Mouse (Mus musculus): ENCODE data around the gene Efcab9.

The Efcab9 gene

DNA sequence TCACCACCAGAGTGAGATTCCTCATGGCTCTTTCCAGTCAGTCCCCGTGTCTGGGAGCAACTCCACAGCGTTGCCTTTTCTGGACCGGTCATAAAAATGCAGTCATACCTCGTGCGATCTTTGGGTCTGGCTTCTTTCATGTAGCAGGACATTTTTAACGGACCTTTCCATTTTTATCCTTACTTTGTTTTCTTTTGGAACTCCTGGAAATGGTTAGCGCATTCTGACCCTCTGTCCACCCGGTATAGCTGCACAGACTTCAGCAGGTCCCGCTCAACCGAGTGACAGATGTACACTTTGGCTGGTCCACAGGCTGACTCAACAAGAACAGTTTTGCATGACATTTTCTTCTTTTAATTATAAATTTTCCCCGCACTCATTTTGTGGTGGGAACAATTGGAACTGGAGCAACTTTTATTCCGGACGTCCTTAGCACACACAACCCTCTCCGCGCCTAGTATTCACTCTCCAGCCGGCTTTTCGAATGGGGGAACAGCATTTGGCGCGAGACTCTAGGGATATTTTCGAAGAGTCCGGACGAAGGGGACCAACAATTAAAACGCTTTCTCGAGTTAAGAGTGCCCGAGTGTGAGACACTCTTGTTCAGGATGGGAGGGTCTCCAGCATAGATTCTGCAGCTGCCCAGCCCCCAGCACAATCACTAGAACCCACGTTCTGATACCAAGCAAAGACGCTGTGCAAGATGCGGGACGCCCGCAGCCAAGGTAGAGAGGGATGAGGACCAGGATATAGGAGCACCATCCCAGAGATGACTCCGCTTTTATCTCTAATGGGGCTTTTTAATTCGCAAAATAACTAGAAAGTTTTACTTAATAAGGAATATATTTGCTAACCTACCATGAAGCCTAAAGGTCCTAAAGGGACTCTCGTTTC is at the start of gene Efcab9:
Efcab9 (minus strand) TSS at position 211 of the 894 bp plus-strand sequence.
- in situ Hi-C loops (cut with MboI; ENCODE audit: low sequenced_read_pairs) = no loop called here

DNA sequence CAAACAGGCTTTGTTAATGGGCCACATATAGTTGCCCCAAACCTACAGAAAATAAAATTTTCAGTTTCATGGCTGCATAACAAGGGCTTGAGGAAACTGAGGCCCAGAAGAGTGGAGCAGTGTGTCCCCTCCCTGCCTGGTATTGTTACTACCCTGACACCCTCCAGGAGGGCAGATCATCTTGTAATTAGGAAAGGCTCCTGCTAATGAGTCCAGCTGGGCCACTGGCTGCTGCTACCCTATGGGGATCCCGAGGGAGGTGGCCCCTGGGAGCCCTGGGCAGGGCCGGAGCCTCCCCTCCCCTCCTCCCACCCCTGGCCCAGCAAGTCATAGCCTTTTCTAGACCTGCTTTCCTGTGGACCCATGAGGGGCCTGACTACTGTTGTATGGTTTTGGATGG is 49.1 kb upstream of the Efcab9 start:
- in situ Hi-C loops (cut with MboI; ENCODE audit: low sequenced_read_pairs) = no loop called here

DNA sequence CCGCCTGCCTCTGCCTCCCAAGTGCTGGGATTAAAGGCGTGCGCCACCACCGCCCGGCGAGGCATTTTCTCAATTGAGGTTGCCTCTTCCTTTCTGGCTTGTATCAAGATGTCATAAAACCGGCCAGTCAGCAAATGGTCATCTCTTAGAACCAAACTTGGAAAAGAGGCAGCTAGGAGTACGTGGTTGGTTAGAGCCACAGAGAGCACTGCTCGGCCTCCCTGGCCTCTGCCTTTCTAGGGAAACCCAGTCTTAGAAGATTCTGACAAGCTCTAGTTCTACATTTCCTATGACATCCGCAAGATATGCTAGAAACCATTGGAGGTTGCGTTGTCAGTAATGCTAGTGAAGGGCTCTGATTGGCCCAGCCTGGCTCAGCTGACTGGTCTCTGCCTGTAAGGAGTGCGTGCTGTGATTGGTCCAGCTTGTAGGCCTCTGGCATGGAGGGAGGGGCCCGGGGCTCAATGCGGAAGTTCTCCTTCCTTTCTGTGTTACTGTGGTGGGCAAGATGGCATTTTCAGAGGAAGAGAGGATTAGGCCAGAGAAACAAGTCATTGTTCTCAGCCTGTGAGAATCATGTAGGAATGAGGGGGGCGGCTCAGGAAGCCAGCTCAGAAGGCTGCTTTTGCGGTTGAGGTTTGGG is 48.5 kb upstream of the Efcab9 start:
- in situ Hi-C loops (cut with MboI; ENCODE audit: low sequenced_read_pairs) = no loop called here

DNA sequence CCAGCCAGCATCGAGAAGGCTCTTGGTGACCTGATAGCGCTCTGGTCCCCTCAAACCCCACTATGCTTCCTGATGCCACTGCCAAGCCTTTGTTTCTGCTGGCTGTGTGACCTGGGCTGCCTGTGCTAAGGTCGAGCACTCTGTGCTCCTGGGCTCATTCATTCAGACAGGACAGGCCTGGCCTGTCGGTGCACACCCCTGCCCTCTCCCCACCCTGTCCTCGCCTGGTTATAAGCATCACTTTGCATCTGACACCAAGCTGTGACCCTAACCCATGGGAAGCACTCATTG is 44.8 kb upstream of the Efcab9 start:
- in situ Hi-C loops (cut with MboI; ENCODE audit: low sequenced_read_pairs) = no loop called here

DNA sequence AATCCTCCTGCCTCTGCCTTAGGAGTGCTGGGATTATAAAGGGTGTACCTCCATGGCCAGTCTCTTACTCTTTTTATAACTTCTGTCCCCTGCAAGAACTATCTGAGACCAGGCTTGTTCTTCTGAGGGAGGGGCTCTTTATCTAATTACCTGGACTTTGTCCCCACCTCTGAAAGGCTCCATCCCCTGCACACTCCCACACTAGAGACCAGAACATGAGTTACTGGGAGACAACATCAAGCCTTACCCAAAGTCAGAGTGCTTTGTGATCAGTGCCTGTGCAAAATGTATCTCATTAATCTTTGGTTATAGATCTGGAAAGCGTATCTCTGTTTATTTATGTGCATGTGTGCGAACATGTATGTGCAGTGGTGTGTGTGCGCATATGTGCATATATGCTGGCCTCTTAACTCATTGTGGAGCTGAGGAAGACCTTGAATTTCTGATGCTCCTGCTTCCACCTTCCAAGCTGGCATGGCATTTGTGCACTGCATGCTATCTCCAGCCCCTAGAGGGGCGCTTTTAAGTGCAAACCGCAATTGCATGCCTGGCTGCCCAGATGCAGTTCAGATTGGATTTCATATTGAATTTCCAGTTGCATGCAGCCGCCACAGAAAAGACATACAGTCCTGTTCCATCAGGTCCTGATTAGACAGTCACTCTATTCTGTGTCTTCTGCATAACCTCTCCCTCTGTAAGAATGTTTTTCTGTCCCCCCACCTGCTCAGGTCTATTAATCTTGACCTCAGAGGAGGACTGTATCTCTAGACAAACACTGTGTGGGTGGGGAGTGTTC is 44.3 kb upstream of the Efcab9 start:
- in situ Hi-C loops (cut with MboI; ENCODE audit: low sequenced_read_pairs) = no loop called here

DNA sequence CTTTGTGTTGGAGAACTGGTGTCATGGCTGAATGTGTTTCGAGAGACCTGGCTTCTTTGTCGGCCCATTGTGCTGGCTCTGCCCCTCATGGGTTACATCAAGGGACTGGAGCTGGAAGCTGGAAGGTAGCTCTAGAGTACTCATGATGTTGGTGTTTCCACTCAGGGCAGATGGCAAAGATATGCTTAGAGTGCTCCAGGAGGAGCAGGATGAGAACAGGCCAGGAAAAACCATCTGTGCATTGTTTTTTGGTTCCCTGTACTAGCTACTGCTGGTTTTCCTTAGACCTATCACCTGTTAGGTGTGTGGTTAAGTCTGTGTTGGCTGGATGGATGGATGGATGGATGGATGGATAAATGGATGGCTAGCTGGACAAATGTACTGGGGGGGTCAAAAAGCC is 41.8 kb upstream of the Efcab9 start:
- in situ Hi-C loops (cut with MboI; ENCODE audit: low sequenced_read_pairs) = no loop called here

DNA sequence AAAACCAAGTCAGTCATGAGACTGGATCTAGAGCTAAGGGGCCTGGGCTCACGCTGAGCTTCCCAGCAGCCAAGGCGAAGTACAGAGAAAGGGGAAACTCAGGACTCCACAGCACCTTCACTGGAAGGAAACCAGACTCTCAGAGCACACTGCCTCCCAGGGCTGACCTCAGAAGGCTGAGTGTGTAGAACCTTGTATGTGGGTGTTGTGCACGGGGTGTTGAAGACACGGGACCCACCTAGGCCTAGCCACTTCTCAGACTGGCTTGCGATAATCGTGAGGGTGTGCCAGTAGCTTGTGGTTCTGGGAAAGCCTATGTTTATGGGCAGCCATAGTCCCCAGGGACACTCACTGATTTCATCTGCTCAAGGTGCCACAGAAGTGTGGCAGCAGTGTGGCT is 39.2 kb upstream of the Efcab9 start:
- in situ Hi-C loops (cut with MboI; ENCODE audit: low sequenced_read_pairs) = no loop called here

DNA sequence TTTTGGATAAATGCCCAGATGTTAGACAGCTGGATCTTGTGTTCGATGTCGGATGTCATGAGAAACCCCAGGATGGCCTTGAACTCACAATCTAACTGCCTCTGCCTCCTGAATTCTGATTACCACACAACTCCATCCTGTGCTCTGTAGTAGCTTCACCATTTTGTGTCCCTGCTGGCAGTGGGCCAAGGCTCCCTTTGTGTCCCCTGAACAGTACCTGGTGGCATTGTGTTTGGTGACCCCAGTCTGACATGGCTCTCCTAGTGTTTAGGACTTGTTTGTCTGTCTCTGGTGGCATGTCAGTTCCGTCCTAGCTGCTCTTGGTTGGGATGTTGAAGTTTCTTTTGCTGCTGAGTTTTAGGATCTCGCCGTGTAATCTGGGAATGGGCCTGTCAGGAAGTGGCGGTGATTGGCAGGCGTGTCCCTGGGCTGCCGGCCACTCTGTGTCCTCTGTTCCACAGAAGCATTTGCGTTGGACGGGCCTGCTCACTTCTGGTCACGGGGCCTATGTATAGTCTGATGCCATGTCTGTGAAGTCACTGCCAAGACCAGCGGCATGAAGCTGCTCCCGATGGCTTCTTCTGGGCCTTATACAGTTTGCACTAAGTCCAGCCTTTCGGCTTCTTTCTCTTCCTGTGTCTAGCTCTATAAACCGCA is 36.9 kb upstream of the Efcab9 start:
- in situ Hi-C loops (cut with MboI; ENCODE audit: low sequenced_read_pairs) = no loop called here

DNA sequence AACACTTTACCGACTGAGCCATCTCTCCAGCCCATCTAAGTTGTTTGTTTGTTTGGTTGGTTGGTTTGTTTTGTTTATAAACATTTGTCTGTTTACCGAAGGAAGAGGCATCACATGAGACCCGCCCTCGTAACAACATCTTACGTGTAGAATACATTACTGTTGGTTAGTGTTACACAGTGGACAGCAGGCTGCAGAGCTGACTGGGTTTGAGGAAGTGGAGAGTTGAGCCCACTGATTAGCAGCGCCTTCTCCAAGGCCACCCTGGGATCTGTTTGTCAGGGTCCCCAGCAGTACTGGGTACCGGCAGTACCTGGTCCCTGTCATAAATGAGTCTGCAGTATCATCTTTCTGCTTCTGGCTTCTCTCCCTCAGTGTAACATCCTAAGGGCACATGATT is 36.2 kb upstream of the Efcab9 start:
- in situ Hi-C loops (cut with MboI; ENCODE audit: low sequenced_read_pairs) = no loop called here

DNA sequence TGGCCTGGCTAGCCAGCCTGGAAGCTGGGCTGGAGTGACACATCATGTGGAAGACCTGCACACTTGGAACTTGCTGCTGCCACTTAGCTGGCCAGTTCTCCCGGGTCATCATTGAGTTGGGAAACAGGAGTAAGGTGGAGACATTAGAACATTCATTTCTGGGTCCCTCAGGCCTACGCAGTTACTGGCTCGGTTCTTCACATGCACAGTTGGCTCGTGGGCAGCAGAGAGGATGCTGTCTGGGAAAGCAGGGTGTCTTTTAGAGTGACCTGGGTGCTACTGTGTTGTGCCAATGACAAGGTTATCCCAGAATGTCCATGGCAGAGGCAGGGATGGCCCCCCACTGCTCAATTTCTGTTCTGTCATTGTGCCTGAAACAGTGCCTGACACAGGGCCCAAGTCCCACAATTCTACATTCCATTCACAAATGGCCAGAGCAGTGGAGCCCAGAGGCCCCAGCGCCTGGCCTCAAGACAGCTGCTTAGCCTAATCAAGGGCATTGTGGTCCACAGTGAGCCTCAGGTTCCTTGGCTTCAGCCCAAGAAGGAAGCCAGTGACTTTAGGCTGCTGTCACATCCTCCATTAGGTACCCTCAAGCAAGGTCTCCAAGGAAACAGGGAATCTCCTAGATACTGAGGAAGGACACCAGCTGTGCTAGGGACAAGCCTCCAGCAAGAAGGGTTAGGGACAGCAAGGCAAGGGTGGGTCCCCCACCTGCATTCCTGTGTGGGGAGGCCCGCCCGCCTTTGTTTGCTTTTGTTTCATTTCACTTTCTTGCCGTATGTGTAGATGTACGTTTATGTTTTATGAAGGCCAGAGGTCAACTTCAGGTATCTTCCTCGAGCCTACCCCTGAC is 35.3 kb upstream of the Efcab9 start:
- in situ Hi-C loops (cut with MboI; ENCODE audit: low sequenced_read_pairs) = no loop called here

DNA sequence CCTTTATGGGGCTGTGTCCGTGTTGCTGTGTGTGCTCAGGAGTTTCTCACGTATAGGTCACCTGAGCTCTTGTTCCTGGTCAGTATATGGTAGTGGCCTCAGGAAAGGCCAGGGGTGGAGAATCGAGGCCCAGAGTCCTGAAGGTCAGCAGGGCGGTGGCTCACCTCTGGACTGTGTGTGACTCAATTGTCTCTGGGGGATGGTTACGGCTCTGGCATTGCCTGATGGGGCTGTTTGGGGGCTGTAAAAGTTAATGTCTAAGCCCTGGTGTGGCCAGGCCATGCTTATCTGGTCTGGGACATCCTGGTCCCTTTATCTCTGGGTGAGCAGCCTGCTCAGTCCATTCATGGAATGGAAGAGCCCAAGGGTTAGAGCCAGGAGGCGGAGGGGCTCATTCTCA is 34.3 kb upstream of the Efcab9 start:
- in situ Hi-C loops (cut with MboI; ENCODE audit: low sequenced_read_pairs) = no loop called here

DNA sequence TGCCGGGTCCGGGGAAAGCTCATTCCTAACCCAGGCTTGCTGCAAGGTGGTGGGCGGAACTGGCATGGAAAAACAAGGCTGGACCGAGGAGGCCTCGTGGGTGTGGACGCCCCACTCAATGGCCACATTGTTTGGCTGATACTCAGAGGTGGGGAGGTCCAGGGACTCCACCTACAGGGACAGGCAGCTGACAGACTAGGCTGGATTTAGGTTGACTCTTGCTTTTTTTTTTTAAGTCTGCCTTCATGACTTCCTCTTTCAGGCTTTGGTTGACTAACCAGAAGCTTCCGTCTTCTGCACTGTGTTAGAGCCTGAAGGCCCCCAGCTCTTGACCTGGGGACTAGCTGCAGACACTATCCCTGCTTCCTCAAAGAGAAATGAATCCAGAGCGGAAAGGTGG is 33.2 kb upstream of the Efcab9 start:
- in situ Hi-C loops (cut with MboI; ENCODE audit: low sequenced_read_pairs) = no loop called here

DNA sequence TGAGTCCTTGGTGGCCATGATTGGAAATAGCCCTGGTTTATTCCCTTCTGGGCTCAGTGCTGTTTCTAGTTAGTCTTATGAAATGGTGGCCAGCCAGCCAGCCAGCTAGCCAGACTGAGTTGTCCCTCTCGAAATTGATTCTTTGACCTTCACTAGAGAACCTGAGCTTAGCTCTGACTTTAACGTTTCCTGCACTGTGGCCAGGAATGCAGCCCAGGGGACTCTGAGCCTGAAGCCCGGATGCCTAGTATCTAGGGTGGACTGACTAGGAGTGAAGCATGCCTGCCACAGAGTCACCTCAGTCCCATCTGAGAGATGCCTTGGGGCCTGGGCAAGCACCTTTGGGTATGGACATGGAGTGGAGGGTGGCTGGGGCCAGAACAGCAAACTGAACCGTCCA is 32.7 kb upstream of the Efcab9 start:
- in situ Hi-C loops (cut with MboI; ENCODE audit: low sequenced_read_pairs) = no loop called here

DNA sequence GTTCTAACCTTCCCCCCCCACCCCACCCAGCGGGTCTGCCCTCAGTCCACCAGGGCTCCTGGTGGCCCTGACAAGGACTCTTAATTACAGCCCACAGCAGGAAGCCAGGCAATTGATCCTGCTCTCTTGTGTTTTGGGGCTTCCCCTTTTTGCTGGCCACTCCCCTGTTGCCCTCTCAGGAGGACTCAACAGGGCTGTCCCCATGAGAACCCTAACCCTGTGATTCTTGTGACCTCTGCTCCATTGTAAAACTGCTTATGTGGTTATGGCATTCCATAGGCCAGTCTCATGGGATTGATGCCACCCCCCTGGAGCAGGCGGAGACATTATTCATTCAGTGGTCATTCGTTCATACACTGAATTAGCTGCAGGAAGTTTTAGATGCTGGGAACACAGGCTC is 31.8 kb upstream of the Efcab9 start:
- in situ Hi-C loops (cut with MboI; ENCODE audit: low sequenced_read_pairs) = no loop called here

DNA sequence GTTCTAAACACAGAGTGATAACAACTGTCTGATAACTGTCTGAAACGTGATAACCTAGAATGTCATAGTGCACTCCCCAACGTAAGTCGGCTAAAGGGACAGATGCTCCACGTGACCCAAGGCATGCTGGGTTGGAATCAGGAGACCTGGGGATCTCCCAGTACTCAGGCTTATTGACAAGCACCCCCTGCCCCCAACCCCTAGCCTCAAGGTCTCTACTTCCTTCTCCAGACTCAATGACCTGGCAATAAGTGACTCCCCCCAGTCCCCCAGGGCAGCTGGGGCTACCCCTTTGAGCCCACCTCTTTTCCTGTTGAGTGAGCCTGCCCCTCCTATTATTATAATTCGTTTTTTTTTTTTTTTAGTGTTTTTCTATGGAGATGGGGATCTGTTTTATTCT is 30.8 kb upstream of the Efcab9 start:
- in situ Hi-C loops (cut with MboI; ENCODE audit: low sequenced_read_pairs) = no loop called here

DNA sequence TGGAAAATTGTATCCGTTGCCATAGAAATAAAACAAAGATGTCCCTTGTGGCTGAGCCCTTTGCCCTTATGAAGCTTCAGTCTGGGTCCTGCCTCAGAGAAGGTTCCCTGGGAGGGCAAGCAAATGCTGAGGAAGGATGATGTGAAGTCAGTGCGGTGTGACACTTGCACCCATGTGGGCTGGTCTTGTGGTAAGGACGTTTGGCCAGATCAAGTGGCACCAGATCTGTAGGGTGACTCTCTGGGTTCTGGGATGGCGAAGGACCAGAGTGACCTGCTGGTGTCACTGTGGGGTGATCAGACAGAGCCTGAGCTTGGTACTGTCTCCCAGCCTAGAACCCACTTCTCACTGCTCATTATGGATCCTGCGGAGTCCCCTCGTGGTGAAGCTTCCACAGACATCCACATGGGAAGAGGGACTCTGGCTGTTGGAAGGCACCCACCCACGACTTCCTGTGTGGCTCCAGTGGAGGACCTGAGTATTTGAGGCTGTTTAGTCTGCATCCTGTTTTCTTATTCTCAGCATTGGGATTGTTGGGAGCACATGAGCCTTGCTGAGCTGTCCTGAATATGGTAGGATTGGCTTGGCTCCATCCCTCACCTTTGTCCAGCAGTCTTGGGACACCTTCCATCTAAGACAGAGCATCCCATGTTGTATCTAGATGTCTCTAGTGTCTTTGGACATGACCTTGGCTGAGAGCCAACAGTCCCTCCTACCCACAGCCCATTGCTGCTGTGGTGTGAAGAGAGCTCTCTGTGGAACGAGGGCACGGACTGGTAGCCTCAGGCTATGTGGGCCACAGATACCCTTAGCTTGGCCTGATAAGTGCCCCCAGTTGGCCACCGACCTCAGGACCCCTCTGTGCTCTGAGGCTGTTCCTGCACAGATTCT is 29.8 kb upstream of the Efcab9 start:
- in situ Hi-C loops (cut with MboI; ENCODE audit: low sequenced_read_pairs) = no loop called here

DNA sequence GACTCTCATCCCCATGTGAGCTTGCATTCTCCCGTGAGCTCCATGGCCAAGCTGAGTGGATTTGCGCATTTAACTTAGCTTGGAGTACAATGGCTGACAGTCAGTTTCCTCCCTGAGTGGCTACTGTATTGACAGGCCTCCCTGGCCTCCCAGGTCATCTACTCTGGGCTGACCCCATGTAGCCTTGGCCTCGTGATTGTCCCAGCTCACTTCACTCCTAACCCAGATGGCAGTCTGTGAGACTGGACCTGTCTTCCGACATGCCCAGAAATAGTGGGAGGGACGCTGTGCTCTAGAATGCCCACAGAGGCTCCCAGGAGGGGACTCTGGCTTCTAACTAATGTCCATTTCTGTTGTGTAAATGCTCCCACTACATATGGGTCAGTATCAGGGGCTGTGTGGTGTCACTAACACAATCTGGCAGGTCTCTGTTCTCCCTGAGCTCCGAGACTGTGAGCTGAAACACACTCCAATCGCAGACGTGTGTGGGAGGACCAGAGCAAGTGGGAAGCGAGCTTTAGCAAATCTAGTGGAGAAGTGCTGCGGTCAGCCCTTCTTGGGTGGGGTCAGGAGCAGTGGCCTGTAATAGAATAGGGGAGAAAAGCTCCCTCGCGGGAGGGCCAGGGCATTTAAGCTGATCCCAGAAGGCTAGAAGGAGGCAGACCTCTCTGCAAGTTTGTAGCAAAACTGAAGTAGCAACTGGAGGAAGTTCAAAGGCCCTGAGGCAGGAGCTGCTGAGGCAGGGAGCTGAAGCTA is 28.3 kb upstream of the Efcab9 start:
- in situ Hi-C loops (cut with MboI; ENCODE audit: low sequenced_read_pairs) = no loop called here

DNA sequence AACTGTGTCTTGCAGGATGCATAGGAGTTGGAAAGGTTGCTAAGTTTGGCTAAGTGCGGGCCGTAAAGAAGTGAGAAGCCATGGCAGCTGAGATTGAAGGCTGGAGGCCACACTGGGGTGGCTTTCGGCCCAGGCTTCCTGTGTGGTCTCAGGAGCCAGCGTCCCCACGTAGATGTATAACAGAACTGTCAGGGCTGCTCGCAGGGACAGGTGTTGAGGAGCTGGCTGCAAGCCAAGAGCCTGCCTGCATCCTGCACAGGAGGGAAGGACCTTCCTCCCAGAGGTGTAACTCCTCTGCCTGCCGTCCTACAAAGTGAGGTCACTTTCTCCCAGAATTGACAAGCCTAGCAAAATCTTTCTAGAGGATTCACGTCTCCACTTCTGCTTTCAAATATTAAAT is 26.8 kb upstream of the Efcab9 start:
- in situ Hi-C loops (cut with MboI; ENCODE audit: low sequenced_read_pairs) = no loop called here

DNA sequence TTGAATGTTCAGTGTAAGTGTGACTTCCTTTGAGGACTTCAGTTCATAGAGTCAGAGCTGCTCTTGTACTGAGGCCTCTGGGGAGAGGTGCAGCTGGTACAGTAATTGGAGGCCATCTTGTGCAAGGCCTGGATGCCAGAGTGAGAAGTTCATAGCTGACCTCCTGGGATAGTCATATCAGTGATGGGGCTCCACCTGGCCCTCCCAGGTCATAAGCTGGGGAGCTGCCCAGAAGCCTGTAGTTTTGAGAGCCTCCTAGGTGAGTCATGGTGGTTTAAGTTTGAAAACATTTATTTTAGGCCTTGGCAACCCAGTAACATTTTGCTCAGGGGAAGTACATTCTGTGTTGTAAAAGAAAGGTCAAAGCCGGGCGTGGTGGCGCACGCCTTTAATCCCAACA is 26.1 kb upstream of the Efcab9 start:
- in situ Hi-C loops (cut with MboI; ENCODE audit: low sequenced_read_pairs) = no loop called here
